Mouse (Mus musculus) spleen, adult 2 months (tissue): Measurements from ENCODE around the gene Pecam1. TPM values are rescaled to one million over a fixed set of nuclear protein-coding genes. Genes with fewer than 3 reads are reported as not detected.

ENCODE experiments used
- DNase-seq, 2 experiments: peaks; one replicate each; pipeline versions ENCODE4 v3.0.0 to v3.0.0-alpha.2; 2012 to 2021; ENCODE audit warnings: low spot score in 2 of 2, low read depth in 1 of 2
- H3K27ac ChIP-seq: fragments of 200-500 bp; 2 replicates; pipeline ENCODE4 v1.5.1; 2012; ENCODE audit warnings: low read length, inconsistent platforms; ENCODE audit not compliant: insufficient read depth
- H3K27me3 ChIP-seq: fragments of 200-500 bp; 2 replicates; pipeline ENCODE4 v1.6.1; 2012; ENCODE audit warnings: mild to moderate bottlenecking, moderate library complexity, low read length, inconsistent platforms; ENCODE audit not compliant: control insufficient read depth, insufficient read depth
- H3K36me3 ChIP-seq: fragments of 200-500 bp; 2 replicates; pipeline ENCODE4 v1.6.1; 2012; ENCODE audit warnings: mild to moderate bottlenecking, low read length, inconsistent platforms; ENCODE audit not compliant: control insufficient read depth, insufficient read depth
- H3K4me1 ChIP-seq: fragments of 200-500 bp; 2 replicates; pipeline ENCODE4 v1.6.1; 2011; ENCODE audit warnings: inconsistent platforms; ENCODE audit not compliant: control insufficient read depth, insufficient read depth, insufficient read length
- H3K4me3 ChIP-seq: fragments of 200-500 bp; 2 replicates; pipeline ENCODE4 v1.5.1; 2011; ENCODE audit warnings: mild to moderate bottlenecking, inconsistent platforms; ENCODE audit not compliant: insufficient read depth, insufficient read length; ENCODE audit errors: extremely low read depth
- CTCF ChIP-seq: fragments of 200-500 bp; IDR thresholded peaks from 2 replicates; pipeline ENCODE4 v1.5.1; 2011; ENCODE audit warnings: mild to moderate bottlenecking, inconsistent platforms; ENCODE audit not compliant: insufficient read depth, insufficient read length, insufficient replicate concordance; ENCODE audit errors: extremely low read depth
- POLR2A ChIP-seq: fragments of 200-500 bp; IDR thresholded peaks from 2 replicates; pipeline ENCODE4 v1.6.1; 2011; ENCODE audit warnings: low read depth, low read length, inconsistent platforms
- WGBS: fragments of 180-500 bp; shearing (Covaris S2); methylation state at CpG from one replicate; pipeline ENCODE4 v1.1.7; 2018; 5-methylcytosine and 5-hydroxymethylcytosine counted together
- polyA plus RNA-seq: library from polyadenylated mRNA; depleted of rRNA; stranded (reverse); fragments of >200 nt; gene quantifications from 2 replicates; pipeline ENCODE4 v1.2.3, GENCODE M21; 2012; rRNA removed

Pecam1 gene
- polyA plus RNA-seq, 1 experiment, result 43.5 TPM

DNA sequence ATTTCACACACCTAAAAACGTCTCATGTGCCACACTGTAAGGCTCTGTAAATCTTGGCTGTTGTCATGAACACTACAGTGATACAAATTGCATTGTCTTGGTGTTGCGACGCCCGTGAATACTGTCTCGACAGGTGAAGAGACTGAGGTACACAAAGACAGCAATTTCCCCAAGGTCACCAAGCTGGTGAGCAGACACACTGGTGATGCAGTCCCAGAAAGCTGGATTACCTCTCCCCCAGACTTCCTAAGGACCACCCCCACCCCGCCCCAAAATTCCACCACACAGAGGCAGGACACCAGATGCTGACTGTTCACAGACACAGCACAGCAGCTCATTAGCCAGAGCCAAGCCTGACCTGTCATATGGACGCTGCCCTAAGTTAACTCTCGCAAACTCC, 140.7 kb downstream of the Pecam1 start:
- TF ChIP-seq CTCF (no peak), POLR2A (no peak)
- no peak overlapping the region for H3K4me3 ChIP-seq
- no peak overlapping the region for H3K27ac ChIP-seq
- H3K36me3 ChIP-seq, result no peaks in the 10 kb centered on the region
- H3K4me1 ChIP-seq, result peaks cover 4% of the 10 kb centered on the region; the same call in 1 of the 2 replicates
- DNase-seq, result no peak
- WGBS, result 91% methylated on average over 8 of the region's 8 CpGs
- H3K27me3 ChIP-seq, result no peaks in the 10 kb centered on the region

DNA sequence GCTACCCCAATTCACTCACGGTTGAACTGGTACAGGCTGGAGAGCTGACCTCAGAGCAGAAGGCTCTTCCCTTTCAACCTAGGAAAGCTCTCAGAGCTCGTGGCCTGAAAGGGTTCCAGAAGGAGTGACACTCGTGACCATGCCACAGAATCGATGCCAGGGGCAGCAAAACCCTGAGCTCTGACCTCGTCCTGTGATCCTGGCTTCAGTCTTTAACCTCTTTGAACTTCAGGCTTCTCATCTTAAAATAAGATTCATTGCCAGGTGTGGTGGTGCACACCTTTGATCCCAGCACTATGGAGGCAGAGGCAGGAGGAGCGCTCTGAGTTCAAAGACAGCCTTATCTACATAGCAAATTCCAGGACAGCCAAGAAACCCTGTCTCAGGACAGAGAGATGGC, 143.1 kb downstream of the Pecam1 start:
- TF ChIP-seq POLR2A (no peak), CTCF (no peak)
- no peak for DNase-seq

DNA sequence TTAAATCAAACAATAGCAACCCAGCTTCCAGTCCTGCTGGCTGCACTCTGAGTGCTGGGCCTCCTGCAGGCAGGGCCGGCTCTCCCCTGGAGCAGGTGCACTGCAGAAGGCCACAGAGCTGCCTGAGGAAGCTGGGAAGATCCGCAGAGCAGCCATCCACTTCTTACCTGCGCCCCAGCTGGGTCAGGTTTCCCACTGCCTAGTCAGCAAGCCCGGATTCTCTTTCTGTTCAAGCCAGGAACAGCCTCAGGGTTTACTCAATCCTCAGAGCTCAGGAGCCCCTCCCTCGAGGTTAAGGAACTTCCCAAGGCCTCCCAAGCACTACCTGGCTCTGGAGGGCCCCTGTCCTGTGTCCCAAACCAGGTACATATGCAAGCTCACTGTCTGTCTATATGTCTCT, 144.4 kb downstream of the Pecam1 start:
- TF ChIP-seq CTCF (no peak), POLR2A (no peak)
- no peaks in the 10 kb centered on the region for H3K27me3 ChIP-seq
- 89% methylated on average over 5 of the region's 5 CpGs for WGBS
- H3K36me3 ChIP-seq, result no peaks in the 10 kb centered on the region
- no peak overlapping the region for H3K4me3 ChIP-seq
- H3K27ac ChIP-seq, result no peak overlapping the region
- H3K4me1 ChIP-seq, result no peaks in the 10 kb centered on the region
- DNase-seq, result no peak

More for the DNA sequence above, 143.1 kb downstream of the Pecam1 start:
- WGBS, result 69% methylated on average over 6 of the region's 6 CpGs
- Histone ChIP-seq H3K27ac (no peak overlapping the region), H3K4me3 (no peak overlapping the region), H3K36me3 (no peaks in the 10 kb centered on the region), H3K4me1 (peaks cover 4% of the 10 kb centered on the region; the same call in 1 of the 2 replicates), H3K27me3 (no peaks in the 10 kb centered on the region)

Other genes with a start within 250 kb of the Pecam1 start
- gene Tex2, start 137.2 kb downstream of the Pecam1 start, polyA plus RNA-seq, result 5.8 and 6.6 TPM in 2 replicates
- gene Milr1, start 598 bp upstream of the Pecam1 start, polyA plus RNA-seq, result 3.3 and 4.2 TPM in 2 replicates
- gene Polg2, start 28.9 kb upstream of the Pecam1 start, polyA plus RNA-seq, result 7.2 and 9.0 TPM in 2 replicates
- gene Ddx5, start 38.6 kb upstream of the Pecam1 start, polyA plus RNA-seq, result 608 and 672 TPM in 2 replicates
- gene Cep95, start 38.6 kb upstream of the Pecam1 start, polyA plus RNA-seq, result 2.0 and 2.1 TPM in 2 replicates
- gene Smurf2, start 170.1 kb upstream of the Pecam1 start, polyA plus RNA-seq, result 4.9 TPM in 2 replicates
- 16.0 and 16.1 TPM in 2 replicates for gene Kpna2, start 248.9 kb upstream of the Pecam1 start, polyA plus RNA-seq